Comparison of ENCODE assay signal across 24 mouse cellular contexts in the genomic region with DNA sequence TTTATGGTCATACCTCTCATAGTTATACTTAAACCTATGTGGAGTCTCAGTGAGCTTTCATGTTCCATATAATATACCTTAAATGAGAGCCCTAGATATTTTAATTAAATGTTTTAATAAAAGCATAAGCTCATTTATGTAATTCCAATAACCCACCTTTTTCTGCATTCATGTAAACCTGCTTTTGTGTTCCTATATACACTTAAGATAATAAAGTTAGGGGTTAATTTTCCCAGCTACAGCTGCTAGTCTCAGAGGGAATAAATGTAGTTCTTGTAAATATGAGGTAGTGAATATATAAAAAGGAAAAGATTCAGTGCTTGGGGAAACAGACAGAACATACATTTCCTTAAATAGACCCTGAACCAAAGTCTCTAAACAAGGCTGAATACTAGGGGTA. TPM values are rescaled to one million over a fixed set of nuclear protein-coding genes. Genes with fewer than 3 reads are reported as not detected.
"Had no signal": no experiment of that assay in that cellular context is flagged by ENCODE, and none has a peak within 500 bp of the region (broad histone marks: within the 10 kb centered on the region; RNA-seq: fewer than 3 reads in every experiment).

A gene (plus strand): TSS at position 301 of the 400 bp plus-strand sequence.

- H3K4me1 ChIP-seq: neural tube, embryonic 13.5 days; neural tube, embryonic 15.5 days; stomach, embryonic 15.5 days had no signal

- H3K27me3 ChIP-seq: neural tube, embryonic 13.5 days; neural tube, embryonic 15.5 days; stomach, embryonic 15.5 days had no signal

- H3K27ac ChIP-seq: neural tube, embryonic 13.5 days; neural tube, embryonic 15.5 days; stomach, embryonic 15.5 days; stomach, postnatal 0 days had no signal

- DNase-seq: retina, postnatal 1 day; right cerebral cortex, adult 18-20 months; right cerebral cortex, postnatal 14 days; right cerebral cortex, postnatal 25 days; right cerebral cortex, postnatal 4 days; spleen, adult 18-20 months; thymus, adult 18-20 months; thymus, adult 2 months; thymus, postnatal 14 days; thymus, postnatal 25 days; thymus, postnatal 36 days; thymus, postnatal 4 days had no signal

- H3K9me3 ChIP-seq: neural tube, embryonic 13.5 days; neural tube, embryonic 15.5 days; stomach, embryonic 15.5 days had no signal

- H3K36me3 ChIP-seq: neural tube, embryonic 13.5 days; neural tube, embryonic 15.5 days; stomach, embryonic 15.5 days had no signal

- H3K9ac ChIP-seq: neural tube, embryonic 13.5 days; neural tube, embryonic 15.5 days; stomach, embryonic 15.5 days had no signal

- H3K4me2 ChIP-seq: neural tube, embryonic 13.5 days; neural tube, embryonic 15.5 days; stomach, embryonic 15.5 days had no signal

- H3K4me3 ChIP-seq: neural tube, embryonic 13.5 days; neural tube, embryonic 15.5 days; stomach, embryonic 15.5 days had no signal

RNA-seq across cellular contexts. Expression of the gene that starts here (rescaled TPM):
- polyA plus RNA-seq: neural tube, embryonic 13.5 days; neural tube, embryonic 14.5 days; neural tube, embryonic 15.5 days; small intestine, adult 2 months; spleen, adult 2 months; stomach, embryonic 14.5 days; stomach, embryonic 15.5 days; stomach, embryonic 16.5 days; stomach, postnatal 0 days; testis, adult 2 months; thymus, adult 2 months; thymus, postnatal 0 days; urinary bladder, adult 2 months had no signal
